In the genomic region with DNA sequence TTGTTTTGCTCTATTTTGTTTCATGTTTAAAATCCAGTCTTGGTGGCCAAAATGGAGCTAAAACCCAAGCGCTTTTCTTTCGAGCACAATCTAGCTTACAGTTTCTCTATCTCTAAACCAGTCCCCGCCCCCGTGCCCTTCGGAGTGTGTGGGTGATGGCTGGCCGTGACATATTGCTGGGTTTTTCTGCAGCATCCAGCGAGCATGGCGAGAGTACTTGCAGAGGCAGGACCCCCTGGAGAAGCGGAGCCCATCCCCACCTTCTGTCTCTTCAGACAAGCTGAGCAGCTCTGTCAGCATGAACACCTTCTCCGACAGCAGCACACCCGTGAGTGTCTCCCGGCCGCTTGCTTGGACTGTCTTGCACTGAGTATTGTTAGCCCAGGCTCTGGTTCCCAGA, we compare ENCODE assay signal across 14 mouse cellular contexts. TPM values are rescaled to one million over a fixed set of nuclear protein-coding genes. Genes with fewer than 3 reads are reported as not detected.
DNase-seq lines count a peak whose midpoint lies in the region; ATAC-seq and TF ChIP-seq lines count a peak whose summit lies in the region.
"Had no signal": no experiment of that assay in that cellular context is flagged by ENCODE, and none has a peak within 500 bp of the region (broad histone marks: within the 10 kb centered on the region; RNA-seq: fewer than 3 reads in every experiment).

No protein-coding gene starts in this region.

- peak; percentile 66 for ATAC-seq in frontal cortex, adult (ENCODE audit: low TSS enrichment)
- ATAC-seq in limb, embryonic 13.5 days (ENCODE audit: low FRiP score, low read depth) = no peak
- ATAC-seq in erythroblast, adult 5-6 weeks (replicated peaks; ENCODE audit: low FRiP score, poor library complexity, severe bottlenecking) = no peak
- ATAC-seq: CD4-positive, CD25-positive, alpha-beta regulatory T cell, adult 4 months; midbrain, embryonic 13.5 days had no signal

- TF ChIP-seq CTCF in layer of hippocampus, adult 2 months (conservative IDR thresholded peaks at IDR 0.05) = no peak

- no peaks in the 10 kb centered on the region for H3K4me1 ChIP-seq in limb, embryonic 13.5 days
- H3K4me1 ChIP-seq: hindbrain, embryonic 15.5 days; midbrain, embryonic 13.5 days; neural tube, embryonic 15.5 days had no signal

- peaks cover 29% of the 10 kb centered on the region for H3K27me3 ChIP-seq in limb, embryonic 13.5 days
- H3K27me3 ChIP-seq: hindbrain, embryonic 15.5 days had no signal

- H3K4me2 ChIP-seq in limb, embryonic 13.5 days (replicated peaks) = no peak overlapping the region
- H3K4me2 ChIP-seq: hindbrain, embryonic 15.5 days; midbrain, embryonic 13.5 days; neural tube, embryonic 15.5 days had no signal

- DNase-seq in frontal cortex, postnatal 10 days (ENCODE audit: low spot score in 2 of 2) = no peak
- DNase-seq in layer of hippocampus, adult 2 months (ENCODE audit: low spot score in 2 of 2) = no peak
- no peak for DNase-seq in layer of hippocampus, postnatal 10 days (ENCODE audit: low spot score in 2 of 2)
- peak; percentile 10 for DNase-seq in R1 (ENCODE audit: low read depth, low spot score)
- DNase-seq in yolk sac, embryonic 10.5 days (ENCODE audit: low spot score) = no peak
- DNase-seq: lung, adult 18-20 months; thymus, adult 2 months had no signal

- H3K27ac ChIP-seq in layer of hippocampus, adult 2 months = peak overlapping the region; percentile 70
- H3K27ac ChIP-seq in limb, embryonic 13.5 days = no peak overlapping the region
- H3K27ac ChIP-seq: hindbrain, embryonic 15.5 days; midbrain, embryonic 13.5 days; neural tube, embryonic 15.5 days had no signal

- no peaks in the 10 kb centered on the region for H3K36me3 ChIP-seq in limb, embryonic 13.5 days
- H3K36me3 ChIP-seq: hindbrain, embryonic 15.5 days; midbrain, embryonic 13.5 days; neural tube, embryonic 15.5 days had no signal

- H3K9me3 ChIP-seq in limb, embryonic 13.5 days = no peaks in the 10 kb centered on the region
- H3K9me3 ChIP-seq: hindbrain, embryonic 15.5 days; midbrain, embryonic 13.5 days; neural tube, embryonic 15.5 days had no signal

- H3K9ac ChIP-seq in limb, embryonic 13.5 days = peak overlapping the region; percentile 13; the same call in 1 of the 2 replicates
- H3K9ac ChIP-seq: hindbrain, embryonic 15.5 days; midbrain, embryonic 13.5 days; neural tube, embryonic 15.5 days had no signal

- H3K4me3 ChIP-seq in layer of hippocampus, adult 2 months = peak overlapping the region; percentile 46
- no peak overlapping the region for H3K4me3 ChIP-seq in limb, embryonic 13.5 days
- H3K4me3 ChIP-seq: hindbrain, embryonic 15.5 days; midbrain, embryonic 13.5 days; neural tube, embryonic 15.5 days had no signal

- WGBS in limb, embryonic 13.5 days = 63% methylated on average over 13 of the region's 13 CpGs

RNA-seq across cellular contexts. Expression of a gene that starts 9.5 kb away (rescaled TPM):
- 100 to 1,000 TPM; 276 to 283 TPM for total RNA-seq in layer of hippocampus, adult 2 months (2021)
- 100 to 1,000 TPM; 211 to 215 TPM for total RNA-seq in layer of hippocampus, postnatal 10 days (2021)
- polyA plus RNA-seq in limb, embryonic 13.5 days (2015; fragmentation: Nextera tagmentation; extraction: Ambion mirVana) = 20.9 and 21.4 TPM in 2 replicates
- total RNA-seq in erythroblast, adult 5-6 weeks (2015; ENCODE audit: low replicate concordance) = 1.7 TPM in 1 of 2 replicates, not detected in the other
- total RNA-seq in erythroblast, adult 5-6 weeks (2017; ENCODE audit: low replicate concordance) = 0.17 and 2.9 TPM in 2 replicates
- polyA plus RNA-seq: CD4-positive, CD25-positive, alpha-beta regulatory T cell, adult 4 months had no signal

Comparison
In these comparisons a context has a peak if more than half of its experiments do, and no peak if none do; other contexts are left out.
1. RNA of a gene that starts 9.5 kb away (total RNA-seq): 276 to 283 TPM in layer of hippocampus, adult 2 months and 211 to 215 TPM in layer of hippocampus, postnatal 10 days; 0.17 to 2.9 TPM in erythroblast, adult 5-6 weeks; every median in the first group is over 10 times any median in the second.